Mouse (Mus musculus): Measurements from ENCODE around the gene Foxred2. TPM values are rescaled to one million over a fixed set of nuclear protein-coding genes. Genes with fewer than 3 reads are reported as not detected.

The Foxred2 gene
- polyA plus RNA-seq, 1 experiment from 2014 or later: 6.1 TPM

DNA sequence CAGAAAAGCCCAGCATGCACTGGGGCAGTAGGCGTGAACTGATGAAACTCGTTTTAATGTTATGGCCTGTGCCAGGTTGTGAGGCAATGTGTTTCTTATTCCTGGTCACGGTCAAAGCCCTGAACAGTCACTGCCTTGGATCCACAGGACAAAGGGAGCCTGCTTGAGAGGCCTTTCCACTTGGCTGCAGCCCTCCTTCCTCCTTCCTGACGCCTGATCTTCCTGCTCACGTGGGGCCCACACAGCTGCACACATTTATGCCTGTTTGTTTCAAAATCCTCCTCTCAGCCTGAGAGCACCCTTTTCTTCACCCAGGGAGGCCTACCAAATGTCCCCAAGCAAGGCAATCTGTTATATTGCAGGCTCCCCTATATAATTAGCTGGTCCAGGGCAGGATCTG, 53.3 kb downstream of the Foxred2 start:
- Histone ChIP-seq H3K4me3 (replicated peaks) (no peak overlapping the region), H3K9me3 (replicated peaks) (no peaks in the 10 kb centered on the region), H3K4me1 (peaks cover 32% of the 10 kb centered on the region), H3K9ac (no peak overlapping the region), H3K36me3 (no peaks in the 10 kb centered on the region), H3K4me2 (replicated peaks) (no peak overlapping the region), H3K27ac (replicated peaks) (peak overlapping the region; percentile 18; the same call in 1 of the 2 replicates), H3K27me3 (no peaks in the 10 kb centered on the region)
- WGBS: 39% methylated on average over 5 of the region's 5 CpGs
- no peak for ATAC-seq (ENCODE audit: insufficient number of reproducible peaks, low FRiP score, low TSS enrichment, low read depth)

- Histone ChIP-seq H3K36me3 (no peaks in the 10 kb centered on the region), H3K9me3 (replicated peaks) (no peaks in the 10 kb centered on the region), H3K27me3 (no peaks in the 10 kb centered on the region), H3K4me3 (replicated peaks) (no peak overlapping the region), H3K27ac (replicated peaks) (no peak overlapping the region), H3K4me1 (no peaks in the 10 kb centered on the region), H3K4me2 (replicated peaks) (no peak overlapping the region), H3K9ac (no peak overlapping the region)
- ATAC-seq (ENCODE audit: insufficient number of reproducible peaks, low FRiP score, low TSS enrichment, low read depth): no peak
- 76% methylated on average over 13 of the region's 14 CpGs for WGBS
Measured at GRCm38 (mm10) chr15:77894926-77895325, 61.6 kb downstream of the Foxred2 start.

DNA sequence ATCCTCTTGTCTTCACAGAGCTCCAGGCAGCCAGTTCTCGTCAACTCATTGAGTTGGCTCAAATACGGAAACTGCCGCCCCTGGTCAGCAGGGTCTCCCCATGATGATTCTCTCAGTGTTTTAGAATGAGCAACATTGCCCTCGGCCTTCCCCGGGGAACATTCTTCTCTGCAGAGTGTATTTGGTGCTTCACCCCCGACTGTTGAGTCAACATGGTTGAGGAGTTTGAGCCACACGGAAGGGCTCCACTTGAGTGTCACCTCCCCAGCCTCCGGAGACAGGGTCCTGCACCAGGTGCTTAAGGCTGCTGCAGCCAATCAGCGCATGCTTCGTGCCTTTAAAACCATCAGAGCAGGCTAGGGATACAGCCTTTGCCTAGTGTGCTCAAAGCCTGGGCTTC, 63.2 kb downstream of the Foxred2 start:
- no peaks in the 10 kb centered on the region for H3K9me3 ChIP-seq (replicated peaks)
- no peak overlapping the region for H3K4me2 ChIP-seq (replicated peaks)
- 0 out of 2 replicates have a peak, but pooled peaks cover 2% of the 10 kb centered on the region for H3K4me1 ChIP-seq
- no peak overlapping the region for H3K27ac ChIP-seq (replicated peaks)
- no peak overlapping the region for H3K4me3 ChIP-seq (replicated peaks)
- 66% methylated on average over 10 of the region's 10 CpGs for WGBS
- no peaks in the 10 kb centered on the region for H3K36me3 ChIP-seq
- ATAC-seq (ENCODE audit: insufficient number of reproducible peaks, low FRiP score, low TSS enrichment, low read depth): no peak
- H3K9ac ChIP-seq: no peak overlapping the region
- H3K27me3 ChIP-seq: no peaks in the 10 kb centered on the region

DNA sequence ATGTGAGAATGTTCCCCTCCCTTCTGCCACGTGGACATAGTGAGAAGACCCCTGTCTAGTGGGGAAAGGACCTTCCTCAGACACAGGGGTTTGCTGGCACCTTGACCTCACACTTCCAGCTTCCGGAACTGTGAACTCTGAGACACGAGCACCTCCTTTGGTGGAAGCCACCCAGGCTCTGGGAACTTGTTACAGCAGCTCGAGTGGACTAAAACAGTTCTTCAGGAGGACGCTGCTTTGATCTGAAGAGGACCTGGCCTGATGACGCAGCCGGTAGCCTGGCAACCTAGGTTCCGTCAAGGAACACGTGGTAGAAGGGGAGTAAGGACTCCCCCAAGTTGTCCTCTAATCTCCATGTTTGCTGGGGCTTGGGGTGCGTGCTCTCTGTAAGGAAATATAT, 64.1 kb downstream of the Foxred2 start:
- Histone ChIP-seq H3K4me2 (replicated peaks) (no peak overlapping the region), H3K27ac (replicated peaks) (no peak overlapping the region), H3K4me1 (0 out of 2 replicates have a peak, but pooled peaks cover 4% of the 10 kb centered on the region), H3K9ac (no peak overlapping the region), H3K4me3 (replicated peaks) (no peak overlapping the region), H3K27me3 (no peaks in the 10 kb centered on the region), H3K36me3 (no peaks in the 10 kb centered on the region), H3K9me3 (replicated peaks) (no peaks in the 10 kb centered on the region)
- 85% methylated on average over 10 of the region's 10 CpGs for WGBS
- no peak for ATAC-seq (ENCODE audit: insufficient number of reproducible peaks, low FRiP score, low TSS enrichment, low read depth)

GRCm38 (mm10) chr15:77891766-77892165, 64.8 kb downstream of the Foxred2 start:
- H3K4me3 ChIP-seq (replicated peaks): no peak overlapping the region
- H3K36me3 ChIP-seq: no peaks in the 10 kb centered on the region
- WGBS: 76% methylated on average over 8 of the region's 8 CpGs
- no peak for ATAC-seq (ENCODE audit: insufficient number of reproducible peaks, low FRiP score, low TSS enrichment, low read depth)
- no peak overlapping the region for H3K9ac ChIP-seq
- no peak overlapping the region for H3K27ac ChIP-seq (replicated peaks)
- no peaks in the 10 kb centered on the region for H3K27me3 ChIP-seq
- H3K9me3 ChIP-seq (replicated peaks): no peaks in the 10 kb centered on the region
- H3K4me2 ChIP-seq (replicated peaks): no peak overlapping the region
- 0 out of 2 replicates have a peak, but pooled peaks cover 4% of the 10 kb centered on the region for H3K4me1 ChIP-seq

Other genes with a start within 250 kb of the Foxred2 start
- 0.13 and 0.41 TPM in 2 replicates for gene Apol9b, start 227.7 kb downstream of the Foxred2 start, polyA plus RNA-seq (2015; fragmentation: Nextera tagmentation; extraction: Ambion mirVana)
- 0.08 and 0.18 TPM in 2 replicates for gene Apol8, start 199.7 kb downstream of the Foxred2 start, polyA plus RNA-seq (2015; fragmentation: Nextera tagmentation; extraction: Ambion mirVana)
- 41.1 and 41.7 TPM in 2 replicates for gene Myh9, start 114.5 kb downstream of the Foxred2 start, polyA plus RNA-seq (2015; fragmentation: Nextera tagmentation; extraction: Ambion mirVana)
- gene Txn2, start 27.7 kb downstream of the Foxred2 start, polyA plus RNA-seq (2015; fragmentation: Nextera tagmentation; extraction: Ambion mirVana): 225 and 235 TPM in 2 replicates
- 177 and 186 TPM in 2 replicates for gene Eif3d, start 14.1 kb upstream of the Foxred2 start, polyA plus RNA-seq (2015; fragmentation: Nextera tagmentation; extraction: Ambion mirVana)
- 0.04 TPM in 1 of 2 replicates, not detected in the other for gene Cacng2, start 163.3 kb upstream of the Foxred2 start, polyA plus RNA-seq (2015; fragmentation: Nextera tagmentation; extraction: Ambion mirVana)
- 89.5 and 97.3 TPM in 2 replicates for gene Ift27, start 217.4 kb upstream of the Foxred2 start, polyA plus RNA-seq (2015; fragmentation: Nextera tagmentation; extraction: Ambion mirVana)
- gene Pvalb, start 249.7 kb upstream of the Foxred2 start, polyA plus RNA-seq (2015; fragmentation: Nextera tagmentation; extraction: Ambion mirVana): not detected in 2 replicates

All from embryonic facial prominence, embryonic 15.5 days (tissue).